Mouse (Mus musculus): ENCODE results near the gene Ccdc80.

Gene Ccdc80

DNA sequence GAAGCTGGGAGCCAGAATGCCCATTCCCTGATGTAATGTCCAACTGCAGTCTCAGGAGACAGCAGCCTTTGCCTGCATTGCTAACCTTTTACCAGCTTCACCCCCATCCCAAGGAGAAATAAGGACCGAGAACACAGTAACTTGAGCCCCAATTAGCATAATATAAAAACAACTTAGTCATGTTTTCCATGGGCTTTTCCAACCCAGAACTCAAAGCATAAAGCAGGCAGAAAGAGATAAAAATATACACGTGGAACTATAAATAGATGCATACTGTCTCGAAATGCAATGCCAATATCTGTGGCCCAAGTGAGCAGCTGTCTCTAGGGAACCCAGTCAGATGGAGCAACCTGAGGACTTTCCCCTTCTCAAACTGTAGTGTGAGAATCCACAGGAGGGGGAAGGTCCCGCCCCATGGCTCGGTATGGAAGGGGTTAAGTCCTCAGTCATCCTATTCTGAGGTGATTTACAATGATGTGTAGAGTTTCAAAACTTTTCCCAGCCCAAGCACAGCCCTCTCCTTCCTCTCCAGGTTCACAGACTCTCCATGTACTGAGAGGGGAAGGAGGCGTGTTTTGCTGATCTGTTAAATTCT is at the start of gene Ccdc80:
TSS of gene Ccdc80 (plus strand) at position 266 of the 595 bp plus-strand sequence.
- in situ Hi-C loops (cut with MboI, MseI): no loop called here

DNA sequence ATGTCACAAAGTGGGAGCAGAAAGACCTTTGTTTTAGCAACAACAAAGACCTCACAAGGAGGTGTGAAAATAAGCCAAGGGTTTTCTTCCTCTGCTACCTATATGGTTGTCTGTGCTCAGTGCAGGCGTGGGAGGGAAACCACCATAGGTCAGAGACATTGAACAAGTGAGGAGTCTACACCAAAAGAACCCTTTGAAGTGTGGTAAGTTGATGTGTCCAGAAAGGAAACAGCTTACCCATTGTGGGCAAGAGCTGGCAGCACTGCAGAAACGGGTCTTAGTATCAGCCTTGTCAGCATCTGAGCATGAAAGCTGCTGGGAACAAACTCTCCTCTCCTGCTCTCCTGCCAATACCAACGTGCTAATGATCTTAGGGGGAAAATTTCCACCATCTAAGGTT is 48.4 kb upstream of the Ccdc80 start:
- in situ Hi-C loops (cut with MboI, MseI): no loop called here

DNA sequence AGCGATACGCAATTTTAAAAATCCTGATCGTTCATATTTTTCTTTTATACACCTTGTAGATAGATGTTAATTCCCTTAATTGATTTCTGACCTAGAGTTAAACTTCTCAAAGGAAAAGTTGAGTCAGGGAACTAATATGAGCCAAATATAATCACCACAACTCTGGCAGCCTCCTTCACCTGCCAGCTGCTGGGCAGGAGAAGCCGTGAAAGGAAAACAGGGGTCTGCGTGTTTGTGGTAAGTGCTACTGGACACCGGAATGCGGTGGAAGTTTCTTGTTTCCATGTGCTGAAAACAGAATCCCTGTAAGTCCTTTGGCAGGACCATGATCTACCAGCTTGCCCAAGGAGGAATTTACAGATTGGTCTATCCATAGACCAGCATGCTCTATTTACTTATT is 36.0 kb upstream of the Ccdc80 start:
- in situ Hi-C loops (cut with MboI, MseI): no loop called here

DNA sequence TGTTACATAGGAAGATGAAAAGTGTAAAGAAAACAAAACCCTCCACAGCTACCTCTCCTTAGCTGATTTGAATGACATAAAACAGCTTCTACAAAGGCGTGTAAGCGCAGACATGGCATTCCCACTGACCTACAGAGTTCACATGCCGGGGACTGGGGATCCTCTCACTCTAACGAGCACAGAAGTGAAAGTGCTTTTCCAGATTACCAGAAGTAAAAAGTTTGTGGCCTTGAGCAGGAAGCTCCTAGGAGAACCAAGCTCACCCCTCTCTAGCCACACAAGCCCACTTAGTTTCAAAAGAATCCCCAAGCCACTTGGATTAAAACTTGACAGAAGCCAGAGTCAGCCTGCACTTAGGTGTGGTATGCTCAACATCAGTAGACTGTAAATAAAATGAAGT is 35.3 kb upstream of the Ccdc80 start:
- in situ Hi-C loops (cut with MboI, MseI): no loop called here

DNA sequence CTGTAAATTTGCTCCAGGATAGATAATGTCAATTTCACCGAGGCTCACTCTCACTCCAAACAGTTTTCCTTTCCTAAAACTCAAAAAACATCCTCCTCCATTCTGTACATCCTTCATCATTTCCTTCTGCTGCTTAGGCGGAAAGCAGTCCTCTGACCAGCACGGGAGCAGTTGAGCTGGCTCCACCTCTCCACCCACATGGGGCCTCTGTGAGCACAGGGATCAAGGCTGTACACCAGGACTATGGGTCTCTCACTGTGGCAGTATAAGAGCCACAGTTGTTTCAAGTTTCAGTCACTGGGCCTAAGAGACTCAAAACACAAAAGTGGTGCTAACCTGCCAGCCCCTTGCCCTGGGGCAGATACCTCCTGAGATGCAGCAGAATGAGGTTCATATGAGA is 32.1 kb upstream of the Ccdc80 start:
- in situ Hi-C loops (cut with MboI, MseI): no loop called here

DNA sequence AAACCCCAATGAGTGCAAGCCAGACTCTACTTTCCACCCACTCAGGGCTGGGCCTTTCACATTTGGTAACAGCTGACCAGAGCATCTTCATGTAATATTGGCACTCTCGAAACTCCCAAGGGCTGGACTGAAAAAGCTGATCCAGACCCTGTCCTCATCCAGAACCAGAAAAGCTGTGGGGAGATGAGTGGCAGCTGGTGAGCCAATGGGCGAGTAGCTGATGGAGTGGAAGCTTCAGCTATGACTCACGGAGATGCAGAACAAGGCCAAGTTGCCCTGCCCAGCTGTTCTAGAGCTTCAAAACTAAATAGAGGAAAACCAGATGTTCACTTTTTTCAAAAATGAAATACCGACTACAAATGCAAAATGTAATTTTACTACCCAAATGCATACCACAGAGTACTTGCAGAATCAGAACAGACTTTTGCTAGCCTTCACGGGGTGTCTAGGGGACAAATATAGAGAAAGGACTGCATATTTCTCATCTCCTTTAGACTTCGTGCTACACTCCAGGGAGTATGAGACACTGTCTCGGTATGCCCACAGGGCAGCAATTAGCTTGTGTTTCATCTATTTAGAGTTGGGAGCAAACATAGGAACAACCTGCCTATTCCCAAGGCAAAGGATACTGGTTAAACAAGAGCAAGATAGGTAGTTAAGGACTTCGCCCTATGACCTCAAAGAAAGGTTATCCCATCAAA is 22.7 kb upstream of the Ccdc80 start:
- in situ Hi-C loops (cut with MboI, MseI): no loop called here

DNA sequence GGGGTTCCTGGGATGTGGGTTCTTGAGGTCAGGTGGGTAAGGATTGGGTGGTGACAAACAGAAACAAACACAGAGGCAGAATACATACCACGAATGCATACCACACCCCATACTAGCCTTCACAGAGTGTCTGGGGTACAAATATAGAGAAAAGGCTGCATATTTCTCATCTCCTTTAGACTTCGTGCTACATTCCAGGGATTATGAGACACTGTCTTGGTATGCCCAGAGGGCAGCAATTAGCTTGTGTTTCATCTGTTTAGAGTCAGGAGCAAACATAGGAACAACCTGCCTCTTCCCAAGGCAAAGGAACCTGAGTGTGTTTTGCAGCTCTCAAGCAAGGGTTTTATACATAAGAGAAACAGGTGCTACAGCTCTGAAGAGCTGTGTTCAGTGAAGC is 21.8 kb upstream of the Ccdc80 start:
- in situ Hi-C loops (cut with MboI, MseI): no loop called here

DNA sequence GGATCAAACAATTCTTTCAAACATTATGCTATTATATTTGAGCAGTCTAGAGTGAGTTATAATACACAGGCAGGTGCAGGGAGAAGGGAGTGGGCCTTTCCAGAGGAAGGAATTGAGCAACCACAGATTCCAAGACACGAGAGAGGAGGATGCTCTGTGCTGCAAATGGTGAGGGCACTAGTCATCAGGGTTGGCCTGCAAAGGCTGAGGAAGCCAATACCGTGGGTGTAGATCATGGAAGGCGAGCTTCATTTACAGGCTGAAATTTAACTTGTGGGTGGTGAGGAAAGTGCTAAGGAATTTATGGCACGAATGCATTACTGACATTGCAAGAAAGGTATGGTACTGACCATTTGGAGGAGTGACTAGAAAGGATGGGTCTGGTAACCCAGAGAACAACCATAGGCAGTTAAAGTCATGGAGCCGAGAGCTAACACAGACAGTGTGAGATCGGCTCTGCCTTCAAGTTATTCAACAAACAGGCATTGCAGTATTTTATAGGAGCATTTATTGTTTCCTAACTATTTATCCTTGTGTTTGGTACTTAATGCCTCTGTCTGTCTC is 15.6 kb upstream of the Ccdc80 start:
- in situ Hi-C loops (cut with MboI, MseI): no loop called here

DNA sequence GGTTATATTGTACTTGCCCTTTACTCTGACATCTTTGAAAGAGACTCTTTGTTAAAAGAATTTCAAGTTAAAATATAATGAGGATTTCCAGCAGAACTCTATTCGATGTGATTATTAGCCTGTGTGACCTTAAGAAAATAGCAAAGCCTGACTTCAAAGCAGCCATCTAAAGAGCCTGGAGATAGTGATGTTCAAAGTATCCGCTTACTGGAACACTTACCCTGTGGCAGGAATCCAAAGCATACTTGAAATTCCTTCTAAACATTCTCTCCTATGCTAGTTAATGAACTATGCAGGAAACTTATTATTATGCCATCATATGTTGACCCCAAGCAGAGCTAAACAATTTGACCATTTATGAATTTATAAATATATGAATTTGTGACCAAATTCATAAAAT is 13.9 kb upstream of the Ccdc80 start:
- in situ Hi-C loops (cut with MboI, MseI): no loop called here

DNA sequence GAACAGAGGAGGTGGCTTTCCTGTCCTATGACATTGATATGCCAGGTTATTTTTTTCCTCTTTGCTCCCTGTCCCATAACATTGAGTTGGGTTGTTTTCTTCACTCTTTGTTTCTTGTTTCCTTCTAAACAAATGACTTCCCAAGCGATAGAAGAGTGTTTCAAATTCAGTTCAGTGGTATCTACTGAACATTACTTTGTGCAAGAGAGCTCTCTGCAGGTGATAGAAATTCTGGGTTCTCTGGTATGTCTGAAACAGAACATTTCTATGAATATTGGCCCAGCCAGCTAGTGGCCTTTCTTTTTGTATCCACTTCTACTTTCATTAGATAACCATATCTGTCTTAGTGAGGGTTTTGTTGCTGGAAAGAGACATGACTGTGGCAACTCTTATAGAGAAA is 4.4 kb upstream of the Ccdc80 start:
- in situ Hi-C loops (cut with MboI, MseI): no loop called here

DNA sequence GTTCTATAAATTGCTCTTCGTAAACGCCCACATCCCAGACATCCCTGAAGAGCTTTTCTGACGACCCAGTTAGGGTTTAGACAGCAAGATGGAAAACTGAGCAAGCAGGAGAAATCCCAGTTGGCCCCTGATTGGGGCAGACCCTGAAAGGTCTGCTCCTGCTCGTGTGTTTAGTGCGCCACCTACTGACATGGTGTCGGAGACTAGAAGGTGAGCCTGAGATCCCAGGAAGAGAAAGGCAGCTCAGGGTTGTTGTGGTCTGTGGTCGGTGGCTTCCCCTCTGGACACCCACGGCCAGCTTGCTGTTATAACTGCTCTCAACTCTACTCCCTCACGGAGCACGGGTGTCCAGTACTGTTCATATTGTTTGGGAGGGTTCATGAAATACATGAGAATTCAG is 3.2 kb upstream of the Ccdc80 start:
- in situ Hi-C loops (cut with MboI, MseI): no loop called here

DNA sequence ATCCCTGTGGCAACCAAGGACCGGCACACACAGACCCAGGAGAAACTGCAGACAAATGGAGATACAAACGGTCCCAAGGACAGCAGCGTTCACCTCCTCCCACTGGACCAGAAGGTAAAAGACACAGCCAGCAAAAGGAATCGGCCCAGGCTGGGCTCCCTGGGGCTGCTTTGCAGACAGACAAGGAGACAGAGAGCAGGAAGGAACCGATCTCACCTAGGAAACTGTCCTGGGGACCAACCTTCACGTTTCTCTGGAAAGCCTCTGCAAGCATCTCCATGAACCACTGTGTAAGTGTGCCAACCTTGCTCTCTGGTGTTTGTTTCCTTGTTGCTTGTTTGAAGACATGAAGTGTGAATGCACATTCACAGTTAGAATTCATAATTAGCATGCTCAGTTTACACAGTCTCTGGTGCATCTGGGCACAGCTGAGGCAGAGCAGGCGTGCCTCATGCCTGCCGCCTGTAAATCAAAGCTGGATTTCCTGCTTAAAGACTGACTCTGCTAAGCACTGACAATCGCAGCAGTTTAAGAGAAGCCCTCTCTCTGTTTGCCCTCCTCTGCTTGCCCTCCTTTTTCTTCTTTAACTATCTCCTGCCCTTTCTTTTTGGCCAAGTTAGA is 1.0 kb downstream of the Ccdc80 start:
- in situ Hi-C loops (cut with MboI, MseI): no loop called here

DNA sequence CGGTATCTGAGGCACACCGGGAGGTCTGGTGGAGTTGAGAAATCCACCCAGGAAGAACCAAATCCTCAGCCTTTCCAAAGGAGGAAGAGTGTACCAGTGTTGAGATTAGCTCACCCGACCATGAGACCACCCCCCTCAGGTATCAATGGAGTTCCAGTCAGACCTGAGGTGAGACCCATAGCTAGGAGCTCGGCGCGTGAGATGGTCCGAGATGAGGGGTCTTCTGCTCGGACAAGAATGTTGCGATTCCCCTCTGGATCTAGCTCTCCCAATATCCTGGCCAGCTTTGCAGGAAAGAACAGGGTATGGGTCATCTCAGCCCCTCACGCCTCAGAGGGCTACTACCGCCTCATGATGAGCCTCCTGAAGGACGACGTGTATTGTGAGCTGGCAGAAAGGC is 1.8 kb downstream of the Ccdc80 start:
- in situ Hi-C loops (cut with MboI, MseI): no loop called here

DNA sequence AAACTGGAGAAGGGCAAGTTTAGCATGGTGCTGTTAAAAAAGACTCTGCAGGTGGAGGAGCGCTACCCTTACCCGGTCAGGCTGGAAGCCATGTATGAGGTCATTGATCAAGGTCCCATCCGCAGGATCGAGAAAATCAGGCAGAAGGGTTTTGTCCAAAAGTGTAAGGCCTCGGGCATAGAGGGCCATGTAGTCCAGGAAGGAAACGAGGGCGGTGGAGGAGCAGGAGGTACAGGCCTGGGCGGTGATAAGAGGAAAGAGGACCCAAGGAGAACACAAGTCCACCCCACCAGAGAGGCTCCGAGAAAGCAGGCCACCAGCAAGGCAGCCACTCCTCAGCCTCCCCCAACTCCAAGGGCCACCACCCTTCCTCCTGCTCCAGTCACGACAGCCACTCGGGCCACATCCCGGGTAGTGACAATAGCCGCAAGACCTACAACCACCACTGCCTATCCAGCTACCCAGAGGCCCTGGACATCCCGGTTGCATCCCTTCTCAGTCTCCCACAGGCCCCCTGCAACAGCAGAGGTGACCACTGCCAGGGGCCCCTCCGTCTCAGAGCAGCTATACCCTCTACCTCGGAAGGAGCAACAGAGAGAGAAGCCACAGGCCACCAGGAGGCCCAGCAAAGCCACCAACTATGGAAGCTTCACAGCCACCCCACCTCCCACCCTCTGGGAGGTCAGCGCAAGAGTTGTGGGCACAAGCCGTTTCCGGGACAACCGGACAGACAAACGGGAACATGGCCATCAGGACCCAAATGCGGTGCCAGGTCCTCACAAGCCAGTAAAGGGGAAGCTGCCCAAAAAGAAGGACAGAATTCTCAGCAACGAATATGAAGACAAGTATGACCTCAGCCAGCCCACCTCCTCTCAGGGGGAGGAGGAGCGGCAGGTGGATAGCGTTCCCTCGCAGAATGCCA is 2.6 kb downstream of the Ccdc80 start:
- in situ Hi-C loops (cut with MboI, MseI): no loop called here

DNA sequence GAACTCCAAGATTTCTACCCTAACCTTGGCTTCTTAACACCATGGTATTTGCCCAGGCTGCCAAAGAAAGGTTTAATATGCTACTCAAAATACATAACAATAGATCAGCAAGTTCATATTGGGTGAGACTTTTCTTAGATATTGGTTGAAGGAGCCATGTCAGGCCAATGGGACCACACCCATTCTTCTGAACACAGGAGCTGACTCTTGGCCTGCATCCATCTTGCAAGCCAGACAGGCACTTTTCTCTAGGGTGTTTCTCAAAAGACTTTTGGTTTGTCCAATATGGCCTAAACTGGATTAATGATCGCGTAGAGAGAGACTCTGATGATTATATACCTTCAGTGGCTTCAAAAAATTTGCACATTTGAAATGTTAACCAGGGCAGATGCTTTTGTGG is 4.3 kb downstream of the Ccdc80 start:
- in situ Hi-C loops (cut with MboI, MseI): no loop called here

DNA sequence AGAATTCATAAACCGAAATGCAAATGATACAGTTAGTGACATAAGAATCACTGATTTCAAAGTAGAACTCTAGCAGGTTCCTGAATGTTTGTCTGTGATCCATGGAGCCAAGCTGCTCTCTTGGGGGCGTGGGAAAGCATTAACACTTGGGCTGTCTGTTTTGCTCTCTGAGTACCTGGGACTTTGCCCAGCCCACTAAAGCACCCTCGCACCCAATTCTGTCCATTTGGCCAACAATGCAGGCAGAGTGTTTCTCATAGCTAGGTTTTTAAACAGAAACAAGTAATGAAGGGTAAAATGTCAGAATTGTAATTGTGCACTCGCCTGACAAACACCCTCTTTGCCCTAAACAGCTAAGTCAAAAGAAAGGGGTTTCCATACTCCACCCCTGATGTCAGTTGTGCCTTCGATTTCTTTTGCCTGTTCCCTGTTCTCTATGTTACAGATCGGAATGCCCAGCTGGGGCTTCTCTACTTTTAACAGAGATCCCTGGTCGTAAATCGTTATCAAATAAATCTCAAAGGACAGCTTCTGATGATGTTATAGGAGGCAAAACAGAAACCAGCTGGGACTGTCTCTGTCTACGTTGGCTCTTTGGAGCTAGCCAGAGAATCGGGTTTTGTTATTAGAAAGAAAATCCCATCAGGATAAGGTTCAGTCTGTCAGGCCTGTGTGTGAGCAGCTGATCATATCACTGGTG is 5.1 kb downstream of the Ccdc80 start:
- in situ Hi-C loops (cut with MboI, MseI): no loop called here

DNA sequence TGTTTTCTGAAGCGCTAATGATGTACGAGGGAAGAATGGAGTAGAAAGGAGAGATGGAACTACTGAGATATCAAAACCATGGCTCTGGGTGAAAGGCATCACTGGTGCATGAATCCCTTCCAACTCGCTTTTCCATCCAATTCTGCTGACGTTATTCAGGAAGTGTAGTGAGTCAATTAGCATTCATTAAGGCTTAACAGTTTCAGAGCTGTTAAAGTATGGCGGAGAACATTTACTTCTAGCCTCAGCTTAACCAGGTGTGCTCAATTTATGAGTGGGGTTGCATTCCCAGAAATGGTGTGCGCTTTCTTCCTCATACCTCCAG is 5.6 kb downstream of the Ccdc80 start:
- in situ Hi-C loops (cut with MboI, MseI): no loop called here

DNA sequence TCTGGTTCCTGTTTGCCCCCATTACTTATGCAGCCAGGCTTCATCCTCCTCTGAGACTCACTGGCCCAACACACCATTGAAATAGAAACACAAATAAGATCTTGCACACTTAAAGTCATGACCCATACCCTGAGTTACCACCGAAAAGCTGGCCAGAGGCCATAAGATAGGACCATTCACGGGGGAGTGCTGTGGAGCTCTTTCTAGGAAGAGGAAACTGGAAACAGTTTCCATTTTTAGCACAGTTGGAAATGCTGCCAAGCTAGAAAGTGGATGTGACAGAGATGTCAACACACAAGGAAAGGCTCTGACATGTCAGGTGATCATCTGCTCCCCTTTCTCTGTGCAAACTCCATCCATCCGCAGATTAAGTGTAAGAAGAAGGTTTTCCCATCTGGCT is 7.7 kb downstream of the Ccdc80 start:
- in situ Hi-C loops (cut with MboI, MseI): no loop called here

DNA sequence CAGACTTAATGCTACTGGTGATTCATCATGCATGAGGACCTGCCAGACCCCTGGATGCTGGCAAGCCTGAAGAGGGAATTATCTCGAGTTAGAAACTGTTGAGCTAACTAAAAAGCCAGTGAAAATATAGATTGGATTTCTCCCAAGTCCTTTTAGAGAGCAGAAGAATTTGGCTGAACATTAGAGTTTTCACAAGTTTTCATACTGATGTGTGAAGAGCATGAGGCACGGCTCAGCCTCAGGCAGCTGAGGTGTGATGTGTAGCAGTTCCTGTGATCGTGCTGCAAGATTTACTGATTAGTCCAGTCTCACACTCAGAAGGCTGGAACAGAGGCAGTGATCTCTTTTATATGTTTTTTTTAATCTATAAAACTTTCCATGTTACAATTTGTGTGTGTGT is 11.8 kb downstream of the Ccdc80 start:
- in situ Hi-C loops (cut with MboI, MseI): no loop called here

DNA sequence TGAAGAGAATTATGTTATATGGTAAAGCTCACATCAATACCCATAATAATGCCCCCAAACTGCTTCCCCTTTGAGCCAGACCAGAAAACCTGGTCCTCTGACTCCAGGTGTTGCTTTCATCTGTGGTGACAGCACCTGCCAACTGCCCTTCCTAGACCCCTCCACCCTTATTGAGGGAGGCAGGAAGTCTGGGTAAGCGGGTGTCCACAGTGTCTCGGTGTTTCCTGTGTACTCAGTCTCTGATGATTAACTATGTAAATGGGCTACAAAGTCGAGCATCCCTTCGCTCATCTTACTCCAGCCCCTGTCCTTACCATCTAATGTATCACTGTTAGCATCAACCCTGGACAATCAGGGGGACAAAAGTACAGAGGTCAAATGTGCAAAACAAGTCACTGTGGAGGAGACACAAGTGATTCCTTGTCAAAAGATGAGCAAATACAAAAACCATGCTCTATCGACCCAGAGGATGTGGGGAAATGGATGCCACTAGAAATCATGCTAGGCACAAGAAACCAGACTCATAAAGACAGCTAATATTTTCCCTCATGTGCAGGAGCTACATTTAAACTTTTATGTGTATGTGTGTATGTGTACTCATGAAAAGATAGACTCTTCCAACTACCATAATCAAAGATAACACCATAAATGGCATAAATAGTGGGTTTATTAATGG is 15.1 kb downstream of the Ccdc80 start:
- in situ Hi-C loops (cut with MboI, MseI): no loop called here

DNA sequence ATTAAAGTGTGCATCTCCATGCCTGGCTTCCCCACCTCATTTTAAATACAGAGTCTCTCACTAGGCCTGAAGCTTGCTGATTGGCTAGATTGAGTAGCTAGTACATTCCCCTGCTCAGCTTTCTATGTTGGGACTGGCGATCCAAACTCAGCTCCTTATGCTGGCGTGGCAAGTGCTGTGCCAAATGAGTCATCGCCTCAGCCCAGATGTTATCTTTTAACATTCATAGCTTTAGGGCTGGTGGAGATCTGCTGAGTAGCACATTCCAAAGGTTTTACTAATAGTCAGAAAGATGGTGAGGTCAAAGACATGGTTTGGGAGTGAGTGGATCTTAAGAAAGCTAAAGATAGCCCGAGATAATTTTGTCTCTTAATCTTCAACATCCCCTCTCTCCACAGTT is 17.3 kb downstream of the Ccdc80 start:
- in situ Hi-C loops (cut with MboI, MseI): no loop called here
